Mouse (Mus musculus): ENCODE measurements around the gene Lrmda. TPM values are rescaled to one million over a fixed set of nuclear protein-coding genes. Genes with fewer than 3 reads are reported as not detected.

The Lrmda gene
- polyA plus RNA-seq, 1 experiment from 2014 or later = 0.95 TPM

- no peaks in the 10 kb centered on the region for H3K9me3 ChIP-seq (ENCODE audit: control insufficient read depth, low read length)
- H3K9ac ChIP-seq (ENCODE audit: low read length) = no peak overlapping the region
- H3K27ac ChIP-seq (replicated peaks in 1 of 2; ENCODE audit: control insufficient read depth in 1 of 2, insufficient read depth in 1 of 2, low read depth in 2 of 2, low read length in 2 of 2) = no peak overlapping the region
- H3K27me3 ChIP-seq (ENCODE audit: control insufficient read depth, insufficient read depth, low read length) = no peaks in the 10 kb centered on the region; the same call in 1 of the 2 replicates
- no peaks in the 10 kb centered on the region for H3K36me3 ChIP-seq (ENCODE audit: control insufficient read depth, insufficient read depth, low read length)
- no peak overlapping the region for H3K4me3 ChIP-seq (ENCODE audit: control insufficient read depth in 1 of 2, insufficient read depth in 1 of 2, low read depth in 1 of 2, low read length in 2 of 2)
- H3K4me1 ChIP-seq (ENCODE audit: control insufficient read depth in 2 of 2, insufficient read depth in 2 of 2, low read length in 2 of 2) = 0 out of 4 replicates have a peak, but pooled peaks cover 0 to 6% of the 10 kb centered on the region in 2 experiments
- H3K4me2 ChIP-seq (ENCODE audit: low read length) = no peak overlapping the region
- 75% methylated on average over 9 of the region's 9 CpGs for WGBS
- ATAC-seq (ENCODE audit: insufficient number of reproducible peaks, insufficient read depth, low FRiP score, low read depth) = no peak
Observed at GRCm38 (mm10) chr14:22192185-22192584, 172.7 kb downstream of the Lrmda start.

- H3K4me2 ChIP-seq (ENCODE audit: low read length) = no peak overlapping the region
- 63% methylated on average over 11 of the region's 11 CpGs for WGBS
- no peaks in the 10 kb centered on the region for H3K27me3 ChIP-seq (ENCODE audit: control insufficient read depth, insufficient read depth, low read length)
- H3K36me3 ChIP-seq (ENCODE audit: control insufficient read depth, insufficient read depth, low read length) = no peaks in the 10 kb centered on the region
- H3K9me3 ChIP-seq (ENCODE audit: control insufficient read depth, low read length) = no peaks in the 10 kb centered on the region
- H3K9ac ChIP-seq (ENCODE audit: low read length) = no peak overlapping the region
- no peak overlapping the region for H3K27ac ChIP-seq (replicated peaks in 1 of 2; ENCODE audit: control insufficient read depth in 1 of 2, insufficient read depth in 1 of 2, low read depth in 2 of 2, low read length in 2 of 2)
- 0 out of 4 replicates have a peak, but pooled peaks cover 0 to 6% of the 10 kb centered on the region in 2 experiments for H3K4me1 ChIP-seq (ENCODE audit: control insufficient read depth in 2 of 2, insufficient read depth in 2 of 2, low read length in 2 of 2)
- no peak overlapping the region for H3K4me3 ChIP-seq (ENCODE audit: control insufficient read depth in 1 of 2, insufficient read depth in 1 of 2, low read depth in 1 of 2, low read length in 2 of 2)
- no peak for ATAC-seq (ENCODE audit: insufficient number of reproducible peaks, insufficient read depth, low FRiP score, low read depth)
Observed at GRCm38 (mm10) chr14:22198021-22198420, 178.5 kb downstream of the Lrmda start.

GRCm38 (mm10) chr14:22198641-22199425 lies 179.3 kb downstream of the Lrmda start:
- Histone ChIP-seq H3K9ac (ENCODE audit: low read length) (no peak overlapping the region), H3K4me1 (ENCODE audit: control insufficient read depth in 2 of 2, insufficient read depth in 2 of 2, low read length in 2 of 2) (0 out of 4 replicates have a peak, but pooled peaks cover 0 to 6% of the 10 kb centered on the region in 2 experiments), H3K27ac (replicated peaks in 1 of 2; ENCODE audit: control insufficient read depth in 1 of 2, insufficient read depth in 1 of 2, low read depth in 2 of 2, low read length in 2 of 2) (no peak overlapping the region), H3K36me3 (ENCODE audit: control insufficient read depth, insufficient read depth, low read length) (no peaks in the 10 kb centered on the region), H3K27me3 (ENCODE audit: control insufficient read depth, insufficient read depth, low read length) (no peaks in the 10 kb centered on the region), H3K9me3 (ENCODE audit: control insufficient read depth, low read length) (no peaks in the 10 kb centered on the region), H3K4me2 (ENCODE audit: low read length) (no peak overlapping the region), H3K4me3 (ENCODE audit: control insufficient read depth in 1 of 2, insufficient read depth in 1 of 2, low read depth in 1 of 2, low read length in 2 of 2) (no peak overlapping the region)
- WGBS = 72% methylated on average over 12 of the region's 12 CpGs
- no peak for ATAC-seq (ENCODE audit: insufficient number of reproducible peaks, insufficient read depth, low FRiP score, low read depth)

- no peak overlapping the region for H3K27ac ChIP-seq (replicated peaks in 1 of 2; ENCODE audit: control insufficient read depth in 1 of 2, insufficient read depth in 1 of 2, low read depth in 2 of 2, low read length in 2 of 2)
- H3K27me3 ChIP-seq (ENCODE audit: control insufficient read depth, insufficient read depth, low read length) = no peaks in the 10 kb centered on the region
- ATAC-seq (ENCODE audit: insufficient number of reproducible peaks, insufficient read depth, low FRiP score, low read depth) = no peak
- peaks cover 3 to 14% of the 10 kb centered on the region in 2 experiments for H3K4me1 ChIP-seq (ENCODE audit: control insufficient read depth in 2 of 2, insufficient read depth in 2 of 2, low read length in 2 of 2)
- WGBS = 43% methylated on average over 2 of the region's 2 CpGs
- no peak overlapping the region for H3K9ac ChIP-seq (ENCODE audit: low read length)
- no peaks in the 10 kb centered on the region for H3K36me3 ChIP-seq (ENCODE audit: control insufficient read depth, insufficient read depth, low read length)
- H3K4me3 ChIP-seq (ENCODE audit: control insufficient read depth in 1 of 2, insufficient read depth in 1 of 2, low read depth in 1 of 2, low read length in 2 of 2) = no peak overlapping the region
- H3K4me2 ChIP-seq (ENCODE audit: low read length) = no peak overlapping the region
- no peaks in the 10 kb centered on the region for H3K9me3 ChIP-seq (ENCODE audit: control insufficient read depth, low read length)
Observed at GRCm38 (mm10) chr14:22201667-22202066, 182.2 kb downstream of the Lrmda start.

GRCm38 (mm10) chr14:22210601-22211000 lies 191.1 kb downstream of the Lrmda start:
- H3K27ac ChIP-seq (replicated peaks in 1 of 2; ENCODE audit: control insufficient read depth in 1 of 2, insufficient read depth in 1 of 2, low read depth in 2 of 2, low read length in 2 of 2) = no peak overlapping the region
- no peaks in the 10 kb centered on the region for H3K9me3 ChIP-seq (ENCODE audit: control insufficient read depth, low read length)
- H3K4me1 ChIP-seq (ENCODE audit: control insufficient read depth in 2 of 2, insufficient read depth in 2 of 2, low read length in 2 of 2) = peaks cover 10 to 16% of the 10 kb centered on the region in 2 experiments
- H3K4me3 ChIP-seq (ENCODE audit: control insufficient read depth in 1 of 2, insufficient read depth in 1 of 2, low read depth in 1 of 2, low read length in 2 of 2) = no peak overlapping the region
- H3K36me3 ChIP-seq (ENCODE audit: control insufficient read depth, insufficient read depth, low read length) = no peaks in the 10 kb centered on the region
- no peak overlapping the region for H3K4me2 ChIP-seq (ENCODE audit: low read length)
- WGBS = 84% methylated on average over 1 of the region's 1 CpGs
- no peak for ATAC-seq (ENCODE audit: insufficient number of reproducible peaks, insufficient read depth, low FRiP score, low read depth)
- H3K27me3 ChIP-seq (ENCODE audit: control insufficient read depth, insufficient read depth, low read length) = no peaks in the 10 kb centered on the region
- no peak overlapping the region for H3K9ac ChIP-seq (ENCODE audit: low read length)

- Histone ChIP-seq H3K9me3 (ENCODE audit: control insufficient read depth, low read length) (peaks cover 3% of the 10 kb centered on the region; the same call in 1 of the 2 replicates), H3K27me3 (ENCODE audit: control insufficient read depth, insufficient read depth, low read length) (no peaks in the 10 kb centered on the region), H3K9ac (ENCODE audit: low read length) (no peak overlapping the region), H3K36me3 (ENCODE audit: control insufficient read depth, insufficient read depth, low read length) (no peaks in the 10 kb centered on the region), H3K4me3 (ENCODE audit: control insufficient read depth in 1 of 2, insufficient read depth in 1 of 2, low read depth in 1 of 2, low read length in 2 of 2) (no peak overlapping the region), H3K4me1 (ENCODE audit: control insufficient read depth in 2 of 2, insufficient read depth in 2 of 2, low read length in 2 of 2) (peaks cover 4 to 5% of the 10 kb centered on the region in 2 experiments; a peak in 3 of 4 replicates), H3K27ac (replicated peaks in 1 of 2; ENCODE audit: control insufficient read depth in 1 of 2, insufficient read depth in 1 of 2, low read depth in 2 of 2, low read length in 2 of 2) (no peak overlapping the region), H3K4me2 (ENCODE audit: low read length) (no peak overlapping the region)
- 80% methylated on average over 4 of the region's 4 CpGs for WGBS
- ATAC-seq (ENCODE audit: insufficient number of reproducible peaks, insufficient read depth, low FRiP score, low read depth) = no peak
Observed at GRCm38 (mm10) chr14:22218183-22218582, 198.7 kb downstream of the Lrmda start.

- H3K27me3 ChIP-seq (ENCODE audit: control insufficient read depth, insufficient read depth, low read length) = no peaks in the 10 kb centered on the region
- H3K4me3 ChIP-seq (ENCODE audit: control insufficient read depth in 1 of 2, insufficient read depth in 1 of 2, low read depth in 1 of 2, low read length in 2 of 2) = no peak overlapping the region
- no peak overlapping the region for H3K9ac ChIP-seq (ENCODE audit: low read length)
- no peak overlapping the region for H3K4me2 ChIP-seq (ENCODE audit: low read length)
- 71% methylated on average over 1 of the region's 1 CpGs for WGBS
- no peak overlapping the region for H3K27ac ChIP-seq (replicated peaks in 1 of 2; ENCODE audit: control insufficient read depth in 1 of 2, insufficient read depth in 1 of 2, low read depth in 2 of 2, low read length in 2 of 2)
- no peaks in the 10 kb centered on the region for H3K36me3 ChIP-seq (ENCODE audit: control insufficient read depth, insufficient read depth, low read length)
- H3K4me1 ChIP-seq (ENCODE audit: control insufficient read depth in 2 of 2, insufficient read depth in 2 of 2, low read length in 2 of 2) = no peaks in the 10 kb centered on the region; a peak in 1 of 4 replicates
- no peak for ATAC-seq (ENCODE audit: insufficient number of reproducible peaks, insufficient read depth, low FRiP score, low read depth)
- H3K9me3 ChIP-seq (ENCODE audit: control insufficient read depth, low read length) = peaks cover 3% of the 10 kb centered on the region; the same call in 1 of the 2 replicates
Observed at GRCm38 (mm10) chr14:22222038-22222437, 202.5 kb downstream of the Lrmda start.

Measured in heart, embryonic 14.5 days (tissue).